Mouse (Mus musculus): ENCODE measurements around the gene Scaper.
A peak's percentile ranks its signal among the peaks of the same experiment; 100 is the strongest.

Gene Scaper

GRCm38 (mm10) chr9:55541681-55542365 lies 396.1 kb downstream of the Scaper start:
- peaks cover 79% of the 10 kb centered on the region for H3K4me1 ChIP-seq (replicated peaks; ENCODE audit: low read depth, low read length)
- peaks cover 99% of the 10 kb centered on the region for H3K27me3 ChIP-seq (ENCODE audit: insufficient read depth, low read length)
- H3K9me3 ChIP-seq (ENCODE audit: low read length), result no peaks in the 10 kb centered on the region
- no peaks in the 10 kb centered on the region for H3K36me3 ChIP-seq (ENCODE audit: insufficient read depth, low read length)
- H3K4me3 ChIP-seq (replicated peaks; ENCODE audit: low read length), result peak overlapping the region; percentile 70
- no peak for TF ChIP-seq CTCF (conservative IDR thresholded peaks at IDR 0.05; ENCODE audit: low read length)
- TF ChIP-seq POU5F1 (IDR thresholded peaks at IDR 0.05; ENCODE audit: borderline replicate concordance, low read length), result no peak
- no peak for TF ChIP-seq NANOG (IDR thresholded peaks at IDR 0.05; ENCODE audit: borderline replicate concordance, low read length)

DNA sequence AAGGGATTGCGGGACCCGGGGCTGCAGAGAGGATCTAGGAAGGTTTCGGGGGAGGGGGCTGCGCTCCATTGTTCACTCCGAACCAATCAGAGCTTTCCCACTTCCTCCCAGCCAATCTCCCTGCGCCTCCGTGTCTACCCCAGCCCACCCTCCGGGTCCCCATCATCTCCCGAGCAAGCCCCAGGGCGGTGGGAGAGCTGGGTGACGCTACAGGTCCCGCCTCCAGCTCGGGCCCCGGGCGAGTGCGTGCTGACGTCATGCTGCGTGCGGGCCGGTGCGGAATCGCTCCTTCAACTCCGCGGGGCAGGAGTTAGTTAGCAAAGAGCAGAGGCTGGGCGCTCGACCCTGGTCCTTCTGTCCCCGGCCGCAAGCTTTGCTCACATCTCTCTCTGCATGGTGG lies 397.0 kb downstream of the Scaper start:
- H3K4me3 ChIP-seq (replicated peaks; ENCODE audit: low read length), result peak overlapping the region; percentile 70
- no peaks in the 10 kb centered on the region for H3K9me3 ChIP-seq (ENCODE audit: low read length)
- peaks cover 98% of the 10 kb centered on the region for H3K27me3 ChIP-seq (ENCODE audit: insufficient read depth, low read length)
- H3K36me3 ChIP-seq (ENCODE audit: insufficient read depth, low read length), result no peaks in the 10 kb centered on the region
- peaks cover 71% of the 10 kb centered on the region for H3K4me1 ChIP-seq (replicated peaks; ENCODE audit: low read depth, low read length)
- no peak for TF ChIP-seq POU5F1 (IDR thresholded peaks at IDR 0.05; ENCODE audit: borderline replicate concordance, low read length)
- TF ChIP-seq CTCF (conservative IDR thresholded peaks at IDR 0.05; ENCODE audit: low read length), result no peak
- no peak for TF ChIP-seq NANOG (IDR thresholded peaks at IDR 0.05; ENCODE audit: borderline replicate concordance, low read length)

- H3K4me1 ChIP-seq (replicated peaks; ENCODE audit: low read depth, low read length), result peaks cover 66% of the 10 kb centered on the region
- H3K4me3 ChIP-seq (replicated peaks; ENCODE audit: low read length), result peak overlapping the region; percentile 70
- no peaks in the 10 kb centered on the region for H3K9me3 ChIP-seq (ENCODE audit: low read length)
- peaks cover 93% of the 10 kb centered on the region for H3K27me3 ChIP-seq (ENCODE audit: insufficient read depth, low read length)
- no peak for TF ChIP-seq NANOG (IDR thresholded peaks at IDR 0.05; ENCODE audit: borderline replicate concordance, low read length)
- H3K36me3 ChIP-seq (ENCODE audit: insufficient read depth, low read length), result no peaks in the 10 kb centered on the region
These were observed 397.5 kb downstream of the Scaper start for GRCm38 (mm10) chr9:55540391-55540770.

DNA sequence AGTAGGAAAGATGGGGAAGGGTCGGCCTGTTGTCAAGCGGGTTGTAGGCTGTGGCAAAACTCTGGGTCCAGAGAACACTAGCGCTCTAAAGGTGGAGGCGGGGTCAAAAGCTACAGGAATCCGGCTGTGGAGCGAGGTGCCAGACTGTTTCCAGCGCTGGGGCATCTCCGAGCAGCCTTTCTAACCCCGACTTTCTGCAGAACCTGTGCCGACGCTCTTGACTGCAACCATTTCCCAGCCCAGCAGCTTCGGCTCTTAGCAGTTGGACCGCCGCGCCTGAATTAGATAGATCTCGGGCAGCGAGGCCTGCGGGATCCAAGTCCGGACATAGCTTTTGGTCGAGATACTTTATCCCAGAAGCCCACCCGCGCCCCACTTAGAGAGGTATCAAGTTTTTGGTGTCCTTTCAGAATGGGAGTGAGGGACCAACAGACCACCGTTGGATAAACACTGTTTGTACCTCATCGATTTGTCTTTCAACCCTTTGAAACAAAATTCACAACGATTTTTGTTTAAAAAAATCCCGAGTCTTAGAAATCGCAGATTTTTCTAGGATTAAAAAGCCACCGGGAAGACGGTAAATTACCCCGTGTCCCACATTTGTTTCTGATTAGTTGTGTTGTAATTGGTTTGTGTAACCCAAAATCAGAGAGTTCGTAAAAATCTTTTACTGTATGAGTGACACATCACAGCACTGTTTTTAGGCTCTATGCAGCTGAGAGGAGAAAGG lies 398.1 kb downstream of the Scaper start:
- TF ChIP-seq NANOG (IDR thresholded peaks at IDR 0.05; ENCODE audit: borderline replicate concordance, low read length), result no peak
- TF ChIP-seq POU5F1 (IDR thresholded peaks at IDR 0.05; ENCODE audit: borderline replicate concordance, low read length), result no peak
- TF ChIP-seq CTCF (conservative IDR thresholded peaks at IDR 0.05; ENCODE audit: low read length), result no peak
- Histone ChIP-seq H3K9me3 (ENCODE audit: low read length) (no peaks in the 10 kb centered on the region), H3K36me3 (ENCODE audit: insufficient read depth, low read length) (no peaks in the 10 kb centered on the region), H3K27me3 (ENCODE audit: insufficient read depth, low read length) (peaks cover 87% of the 10 kb centered on the region), H3K4me3 (replicated peaks; ENCODE audit: low read length) (peak overlapping the region; percentile 70), H3K4me1 (replicated peaks; ENCODE audit: low read depth, low read length) (peaks cover 61% of the 10 kb centered on the region)

DNA sequence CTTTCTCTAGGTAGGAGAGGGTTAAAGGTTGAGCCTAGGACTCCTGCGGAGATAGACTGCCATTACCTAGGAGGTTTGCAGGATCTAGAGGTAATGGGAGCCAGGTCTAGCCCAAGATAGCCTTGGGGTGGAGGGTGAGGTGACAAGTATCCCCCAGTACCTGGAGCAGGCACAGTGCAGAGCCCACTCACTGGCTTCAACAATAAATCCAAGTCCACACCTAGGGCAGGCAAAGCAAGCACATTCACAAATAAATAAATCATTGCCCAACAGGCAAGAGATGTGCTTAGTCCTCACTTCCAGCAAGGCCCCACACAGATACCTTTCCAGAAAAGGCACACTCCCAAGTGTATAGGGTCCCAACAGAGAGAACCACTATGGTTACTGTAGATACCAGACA lies 398.9 kb downstream of the Scaper start:
- H3K4me1 ChIP-seq (replicated peaks; ENCODE audit: low read depth, low read length), result peaks cover 53% of the 10 kb centered on the region
- no peaks in the 10 kb centered on the region for H3K9me3 ChIP-seq (ENCODE audit: low read length)
- no peak overlapping the region for H3K4me3 ChIP-seq (replicated peaks; ENCODE audit: low read length)
- no peaks in the 10 kb centered on the region for H3K36me3 ChIP-seq (ENCODE audit: insufficient read depth, low read length)
- H3K27me3 ChIP-seq (ENCODE audit: insufficient read depth, low read length), result peaks cover 83% of the 10 kb centered on the region
- TF ChIP-seq POU5F1 (IDR thresholded peaks at IDR 0.05; ENCODE audit: borderline replicate concordance, low read length) (no peak), NANOG (IDR thresholded peaks at IDR 0.05; ENCODE audit: borderline replicate concordance, low read length) (no peak), CTCF (conservative IDR thresholded peaks at IDR 0.05; ENCODE audit: low read length) (no peak)

DNA sequence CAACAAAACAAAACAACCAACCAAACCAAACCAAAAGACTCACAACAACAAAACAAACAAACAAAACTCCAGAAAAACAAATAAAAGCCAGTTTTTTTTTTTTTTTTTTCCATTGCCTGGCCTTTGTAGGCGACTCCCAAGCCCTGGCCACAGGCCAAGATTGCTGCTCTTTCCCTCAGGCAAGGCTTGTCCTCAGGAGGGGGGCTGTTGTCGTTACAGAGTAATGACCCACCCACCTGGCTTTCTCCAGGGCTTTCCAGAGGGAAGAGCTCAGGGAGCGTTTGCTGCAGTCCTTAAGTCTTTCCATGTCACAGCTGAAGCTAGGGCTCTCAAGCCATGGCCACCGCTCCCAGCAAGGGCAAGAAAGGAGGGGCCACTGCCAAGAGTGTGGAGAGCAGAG lies 399.5 kb downstream of the Scaper start, which contains the start of gene Isl2:
Gene Isl2 (plus strand): TSS at position 296 of the 400 bp plus-strand sequence.
- no peaks in the 10 kb centered on the region for H3K36me3 ChIP-seq (ENCODE audit: insufficient read depth, low read length)
- TF ChIP-seq NANOG (IDR thresholded peaks at IDR 0.05; ENCODE audit: borderline replicate concordance, low read length), result no peak
- no peak for TF ChIP-seq CTCF (conservative IDR thresholded peaks at IDR 0.05; ENCODE audit: low read length)
- no peak for TF ChIP-seq POU5F1 (IDR thresholded peaks at IDR 0.05; ENCODE audit: borderline replicate concordance, low read length)
- H3K9me3 ChIP-seq (ENCODE audit: low read length), result no peaks in the 10 kb centered on the region
- peaks cover 78% of the 10 kb centered on the region for H3K27me3 ChIP-seq (ENCODE audit: insufficient read depth, low read length)
- H3K4me3 ChIP-seq (replicated peaks; ENCODE audit: low read length), result peak within 1 kb of the TSS; percentile 43; the same call in 1 of the 2 replicates
- H3K4me1 ChIP-seq (replicated peaks; ENCODE audit: low read depth, low read length), result peaks cover 46% of the 10 kb centered on the region

- Histone ChIP-seq H3K4me1 (replicated peaks; ENCODE audit: low read depth, low read length) (peaks cover 30% of the 10 kb centered on the region), H3K27me3 (ENCODE audit: insufficient read depth, low read length) (peaks cover 59% of the 10 kb centered on the region), H3K4me3 (replicated peaks; ENCODE audit: low read length) (no peak overlapping the region), H3K9me3 (ENCODE audit: low read length) (no peaks in the 10 kb centered on the region), H3K36me3 (ENCODE audit: insufficient read depth, low read length) (no peaks in the 10 kb centered on the region)
- peak; percentile 89 for TF ChIP-seq CTCF (conservative IDR thresholded peaks at IDR 0.05; ENCODE audit: low read length)
- TF ChIP-seq NANOG (IDR thresholded peaks at IDR 0.05; ENCODE audit: borderline replicate concordance, low read length), result no peak
These were observed 402.0 kb downstream of the Scaper start for GRCm38 (mm10) chr9:55535907-55536306.

- Histone ChIP-seq H3K36me3 (ENCODE audit: insufficient read depth, low read length) (no peaks in the 10 kb centered on the region), H3K9me3 (ENCODE audit: low read length) (no peaks in the 10 kb centered on the region), H3K4me1 (replicated peaks; ENCODE audit: low read depth, low read length) (0 out of 2 replicates have a peak, but pooled peaks cover 2% of the 10 kb centered on the region), H3K27me3 (ENCODE audit: insufficient read depth, low read length) (peaks cover 17% of the 10 kb centered on the region), H3K4me3 (replicated peaks; ENCODE audit: low read length) (no peak overlapping the region)
- TF ChIP-seq NANOG (IDR thresholded peaks at IDR 0.05; ENCODE audit: borderline replicate concordance, low read length), result no peak
- TF ChIP-seq CTCF (conservative IDR thresholded peaks at IDR 0.05; ENCODE audit: low read length), result peak; percentile 96
These were observed 412.2 kb downstream of the Scaper start for GRCm38 (mm10) chr9:55525716-55526115.

Data from E14TG2a.4 (cell line).